Mouse (Mus musculus): ENCODE measurements around the gene Pigk. TPM values are rescaled to one million over a fixed set of nuclear protein-coding genes. Genes with fewer than 3 reads are reported as not detected.

Pigk gene
- polyA plus RNA-seq, 1 experiment from 2014 or later: 31.9 TPM

- Histone ChIP-seq H3K27ac (no peak overlapping the region), H3K4me3 (no peak overlapping the region), H3K9me3 (no peaks in the 10 kb centered on the region), H3K36me3 (replicated peaks) (0 out of 2 replicates have a peak, but pooled peaks cover 2% of the 10 kb centered on the region), H3K4me1 (peaks cover 10% of the 10 kb centered on the region), H3K27me3 (ENCODE audit: poor library complexity, severe bottlenecking) (no peaks in the 10 kb centered on the region)
- DNase-seq (ENCODE audit: extremely low spot score, low spot score): no peak
- 31% methylated on average over 10 of the region's 10 CpGs for WGBS
These were observed 21.8 kb downstream of the Pigk start for GRCm38 (mm10) chr3:152735601-152736250.

GRCm38 (mm10) chr3:152744301-152744700 is 30.4 kb downstream of the Pigk start:
- Histone ChIP-seq H3K27ac (no peak overlapping the region), H3K27me3 (ENCODE audit: poor library complexity, severe bottlenecking) (no peaks in the 10 kb centered on the region), H3K9me3 (no peaks in the 10 kb centered on the region), H3K36me3 (replicated peaks) (peaks cover 18% of the 10 kb centered on the region), H3K4me1 (no peaks in the 10 kb centered on the region), H3K4me3 (no peak overlapping the region)
- WGBS: 94% methylated on average over 12 of the region's 12 CpGs
- no peak for DNase-seq (ENCODE audit: extremely low spot score, low spot score)

GRCm38 (mm10) chr3:152745611-152746010 is 31.7 kb downstream of the Pigk start:
- Histone ChIP-seq H3K4me1 (no peaks in the 10 kb centered on the region), H3K4me3 (no peak overlapping the region), H3K27me3 (ENCODE audit: poor library complexity, severe bottlenecking) (no peaks in the 10 kb centered on the region), H3K36me3 (replicated peaks) (peaks cover 17% of the 10 kb centered on the region), H3K9me3 (no peaks in the 10 kb centered on the region), H3K27ac (no peak overlapping the region)
- no peak for DNase-seq (ENCODE audit: extremely low spot score, low spot score)
- WGBS: 93% methylated on average over 9 of the region's 9 CpGs

GRCm38 (mm10) chr3:152749461-152749871 is 35.6 kb downstream of the Pigk start:
- H3K4me3 ChIP-seq: no peak overlapping the region
- 41% methylated on average over 3 of the region's 3 CpGs for WGBS
- no peak for DNase-seq (ENCODE audit: extremely low spot score, low spot score)

GRCm38 (mm10) chr3:152749881-152750280 is 36.0 kb downstream of the Pigk start:
- no peak for DNase-seq (ENCODE audit: extremely low spot score, low spot score)
- H3K36me3 ChIP-seq (replicated peaks): peaks cover 17% of the 10 kb centered on the region
- WGBS: 77% methylated on average over 2 of the region's 2 CpGs
- H3K4me1 ChIP-seq: no peaks in the 10 kb centered on the region
- no peak overlapping the region for H3K27ac ChIP-seq
- no peaks in the 10 kb centered on the region for H3K27me3 ChIP-seq (ENCODE audit: poor library complexity, severe bottlenecking)
- H3K4me3 ChIP-seq: no peak overlapping the region
- peaks cover 8% of the 10 kb centered on the region; the same call in 1 of the 2 replicates for H3K9me3 ChIP-seq

More at GRCm38 (mm10) chr3:152749461-152749871, 35.6 kb downstream of the Pigk start:
- Histone ChIP-seq H3K36me3 (replicated peaks) (peaks cover 17% of the 10 kb centered on the region), H3K27me3 (ENCODE audit: poor library complexity, severe bottlenecking) (no peaks in the 10 kb centered on the region), H3K9me3 (peaks cover 8% of the 10 kb centered on the region; the same call in 1 of the 2 replicates), H3K4me1 (no peaks in the 10 kb centered on the region), H3K27ac (no peak overlapping the region)

- H3K4me1 ChIP-seq: peaks cover 15% of the 10 kb centered on the region
- H3K4me3 ChIP-seq: no peak overlapping the region
- no peak for DNase-seq (ENCODE audit: extremely low spot score, low spot score)
- no peaks in the 10 kb centered on the region for H3K27me3 ChIP-seq (ENCODE audit: poor library complexity, severe bottlenecking)
- peaks cover 8% of the 10 kb centered on the region; the same call in 1 of the 2 replicates for H3K9me3 ChIP-seq
- 93% methylated on average over 1 of the region's 1 CpGs for WGBS
- H3K36me3 ChIP-seq (replicated peaks): peaks cover 11% of the 10 kb centered on the region
- no peak overlapping the region for H3K27ac ChIP-seq
These were observed 39.0 kb downstream of the Pigk start for GRCm38 (mm10) chr3:152752911-152753310.

- H3K4me1 ChIP-seq: peaks cover 19% of the 10 kb centered on the region
- no peak for DNase-seq (ENCODE audit: extremely low spot score, low spot score)
- H3K27ac ChIP-seq: no peak overlapping the region
- H3K36me3 ChIP-seq (replicated peaks): peaks cover 11% of the 10 kb centered on the region
- H3K9me3 ChIP-seq: peaks cover 8% of the 10 kb centered on the region; the same call in 1 of the 2 replicates
- no peak overlapping the region for H3K4me3 ChIP-seq
- 95% methylated on average over 4 of the region's 4 CpGs for WGBS
- no peaks in the 10 kb centered on the region for H3K27me3 ChIP-seq (ENCODE audit: poor library complexity, severe bottlenecking)
These were observed 39.4 kb downstream of the Pigk start for GRCm38 (mm10) chr3:152753345-152753744.

GRCm38 (mm10) chr3:152753920-152754764 is 40.2 kb downstream of the Pigk start:
- Histone ChIP-seq H3K9me3 (peaks cover 8% of the 10 kb centered on the region; the same call in 1 of the 2 replicates), H3K36me3 (replicated peaks) (peaks cover 11% of the 10 kb centered on the region), H3K4me1 (peaks cover 27% of the 10 kb centered on the region), H3K27ac (no peak overlapping the region), H3K27me3 (ENCODE audit: poor library complexity, severe bottlenecking) (no peaks in the 10 kb centered on the region), H3K4me3 (no peak overlapping the region)
- WGBS: 85% methylated on average over 14 of the region's 14 CpGs
- no peak for DNase-seq (ENCODE audit: extremely low spot score, low spot score)

- WGBS: 87% methylated on average over 7 of the region's 7 CpGs
These were observed 41.6 kb downstream of the Pigk start for GRCm38 (mm10) chr3:152755515-152755914.

GRCm38 (mm10) chr3:152756896-152757295 is 43.0 kb downstream of the Pigk start:
- WGBS: 60% methylated on average over 2 of the region's 2 CpGs
- H3K27me3 ChIP-seq (ENCODE audit: poor library complexity, severe bottlenecking): no peaks in the 10 kb centered on the region
- H3K27ac ChIP-seq: peak overlapping the region; percentile 75; the same call in 1 of the 2 replicates
- DNase-seq (ENCODE audit: extremely low spot score, low spot score): no peak
- peaks cover 8% of the 10 kb centered on the region; the same call in 1 of the 2 replicates for H3K9me3 ChIP-seq
- no peak overlapping the region for H3K4me3 ChIP-seq
- H3K36me3 ChIP-seq (replicated peaks): peaks cover 9% of the 10 kb centered on the region
- peaks cover 28% of the 10 kb centered on the region for H3K4me1 ChIP-seq

More at GRCm38 (mm10) chr3:152755515-152755914, 41.6 kb downstream of the Pigk start:
- Histone ChIP-seq H3K9me3 (peaks cover 8% of the 10 kb centered on the region; the same call in 1 of the 2 replicates), H3K36me3 (replicated peaks) (peaks cover 11% of the 10 kb centered on the region), H3K27me3 (ENCODE audit: poor library complexity, severe bottlenecking) (no peaks in the 10 kb centered on the region), H3K4me3 (no peak overlapping the region), H3K4me1 (peaks cover 28% of the 10 kb centered on the region), H3K27ac (no peak overlapping the region)
- no peak for DNase-seq (ENCODE audit: extremely low spot score, low spot score)

- DNase-seq (ENCODE audit: extremely low spot score, low spot score): no peak
- Histone ChIP-seq H3K27me3 (ENCODE audit: poor library complexity, severe bottlenecking) (no peaks in the 10 kb centered on the region), H3K4me1 (peaks cover 28% of the 10 kb centered on the region), H3K27ac (peak overlapping the region; percentile 75), H3K4me3 (no peak overlapping the region), H3K36me3 (replicated peaks) (peaks cover under 1% of the 10 kb centered on the region), H3K9me3 (no peaks in the 10 kb centered on the region; the same call in 1 of the 2 replicates)
- WGBS: 83% methylated on average over 12 of the region's 12 CpGs
These were observed 43.8 kb downstream of the Pigk start for GRCm38 (mm10) chr3:152757464-152758393.

- Histone ChIP-seq H3K9me3 (no peaks in the 10 kb centered on the region), H3K27me3 (ENCODE audit: poor library complexity, severe bottlenecking) (no peaks in the 10 kb centered on the region), H3K4me3 (no peak overlapping the region), H3K4me1 (peaks cover 35% of the 10 kb centered on the region), H3K27ac (0 out of 2 replicates have a peak overlapping the region, but pooled peaks have one; percentile 27), H3K36me3 (replicated peaks) (no peaks in the 10 kb centered on the region)
- WGBS: 78% methylated on average over 15 of the region's 15 CpGs
- no peak for DNase-seq (ENCODE audit: extremely low spot score, low spot score)
These were observed 44.7 kb downstream of the Pigk start for GRCm38 (mm10) chr3:152758500-152759032.
